Mouse (Mus musculus) megakaryocyte, embryonic 14.5 days (primary cell): ENCODE measurements at regions not wholly inside any gene's neighbourhood (a gene's known extent, or its start where the extent isn't known, plus 50 kb on each side); places are given as distances from the start of the nearest gene placed in this dataset.

Experiments used
- FLI1 ChIP-seq: IDR thresholded peaks from 2 replicates; pipeline ENCODE4 v1.6.1; 2012; ENCODE audit warnings: low read length, inconsistent platforms, mixed read lengths
- GATA1 ChIP-seq: IDR thresholded peaks from 3 replicates; pipeline ENCODE4 v1.6.1; 2012; ENCODE audit warnings: mixed read lengths, low read length, inconsistent platforms, borderline replicate concordance

- TF ChIP-seq GATA1 (no peak), FLI1 (no peak)
Measured at GRCm38 (mm10) chr2:78999410-78999809, 131.5 kb downstream of the Ube2e3 start.
